Mouse (Mus musculus) ES-CJ7 (cell line): ENCODE data around the gene Dbndd2.

Experiments
- DNase-seq: peaks from one replicate; pipeline ENCODE4 v3.0.0; 2011; ENCODE audit warnings: low read depth, low spot score

The Dbndd2 gene

GRCm38 (mm10) chr2:164453887-164454500, 31.9 kb upstream of the Dbndd2 start:
- DNase-seq = peak; percentile 23

GRCm38 (mm10) chr2:164454846-164455245, 31.1 kb upstream of the Dbndd2 start:
- DNase-seq = no peak

- peak; percentile 34 for DNase-seq
Measured at GRCm38 (mm10) chr2:164455421-164456190, 30.3 kb upstream of the Dbndd2 start.

- DNase-seq = no peak
Measured at GRCm38 (mm10) chr2:164456413-164456812, 29.5 kb upstream of the Dbndd2 start.

- peak; percentile 35 for DNase-seq
Measured at GRCm38 (mm10) chr2:164456864-164457300, 29.0 kb upstream of the Dbndd2 start, which contains the start of gene Sys1. Sys1 (plus strand) TSS chr2:164456964.

- DNase-seq = no peak
Measured at GRCm38 (mm10) chr2:164457942-164458341, 28.0 kb upstream of the Dbndd2 start.

GRCm38 (mm10) chr2:164458535-164458934, 27.4 kb upstream of the Dbndd2 start:
- DNase-seq = no peak

- peak; percentile 99 for DNase-seq
Measured at GRCm38 (mm10) chr2:164460745-164461551, 25.0 kb upstream of the Dbndd2 start, which contains the start of gene Gm20458. Gm20458 (plus strand) TSS chr2:164460967.

GRCm38 (mm10) chr2:164465161-164465560, 20.7 kb upstream of the Dbndd2 start:
- no peak for DNase-seq

GRCm38 (mm10) chr2:164466787-164467186, 19.1 kb upstream of the Dbndd2 start:
- no peak for DNase-seq

GRCm38 (mm10) chr2:164470254-164470653, 15.7 kb upstream of the Dbndd2 start:
- DNase-seq = peak; percentile 83

- no peak for DNase-seq
Measured at GRCm38 (mm10) chr2:164473624-164474023, 12.3 kb upstream of the Dbndd2 start, which contains the start of gene Trp53tg5. Trp53tg5 (minus strand) TSS chr2:164473724.

- DNase-seq = peak; percentile 29
Measured at GRCm38 (mm10) chr2:164486258-164487114, 580 bp downstream of the Dbndd2 start.

- no peak for DNase-seq
Measured at GRCm38 (mm10) chr2:164487115-164487527, 1.2 kb downstream of the Dbndd2 start.

- no peak for DNase-seq
Measured at GRCm38 (mm10) chr2:164487812-164488211, 1.9 kb downstream of the Dbndd2 start.

- no peak for DNase-seq
Measured at GRCm38 (mm10) chr2:164494126-164494525, 8.2 kb downstream of the Dbndd2 start.

- DNase-seq = no peak
Measured at GRCm38 (mm10) chr2:164496331-164496730, 10.4 kb downstream of the Dbndd2 start.

GRCm38 (mm10) chr2:164496847-164497690, 11.2 kb downstream of the Dbndd2 start, which contains the start of gene Pigt:
Pigt (plus strand) TSS chr2:164497520.
- peak; percentile 79 for DNase-seq

GRCm38 (mm10) chr2:164497691-164498268, 11.9 kb downstream of the Dbndd2 start:
- peak; percentile 24 for DNase-seq

- DNase-seq = no peak
Measured at GRCm38 (mm10) chr2:164499317-164499716, 13.4 kb downstream of the Dbndd2 start.
